Mouse (Mus musculus): ENCODE measurements at regions not wholly inside any gene's neighbourhood (a gene's known extent, or its start where the extent isn't known, plus 50 kb on each side); places are given as distances from the start of the nearest gene placed in this dataset.

DNA sequence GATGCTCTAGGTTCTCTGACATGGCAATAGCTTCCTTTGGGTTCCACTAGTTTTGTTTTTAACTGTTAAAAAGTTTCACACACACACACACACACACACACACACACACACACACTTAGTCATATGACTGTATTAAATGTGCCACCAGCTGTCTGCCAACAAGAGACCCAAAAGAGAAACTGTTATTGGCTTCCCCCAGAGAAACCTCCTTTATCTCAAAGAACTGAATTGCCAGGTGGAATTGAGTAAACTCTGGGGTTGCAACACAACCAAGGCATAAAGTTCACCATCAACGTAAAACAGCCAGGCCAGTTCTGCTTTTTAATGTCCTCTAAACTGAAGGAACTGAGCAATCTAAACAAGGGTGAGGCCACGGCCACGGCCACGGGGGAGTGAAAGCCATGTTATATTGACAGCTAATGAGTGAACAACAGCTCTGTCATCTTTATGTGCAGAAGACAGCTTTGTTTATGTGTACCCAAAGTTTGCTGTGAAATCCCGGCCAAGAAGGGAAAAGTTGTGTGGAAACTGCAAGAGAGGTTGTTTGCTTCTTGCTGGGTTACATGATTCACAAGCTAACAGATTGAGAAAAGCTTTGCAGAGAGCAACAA, 69.3 kb downstream of the Btg1 start:
- Histone ChIP-seq H3K27ac (no peak overlapping the region), H3K4me3 (ENCODE audit: inconsistent target) (no peak overlapping the region), H3K79me2 (ENCODE audit: inconsistent target) (no peaks in the 10 kb centered on the region), H3K36me3 (ENCODE audit: inconsistent target) (no peaks in the 10 kb centered on the region)
- WGBS (ENCODE audit: missing documents) = 7% methylated on average over 5 of the region's 5 CpGs

DNA sequence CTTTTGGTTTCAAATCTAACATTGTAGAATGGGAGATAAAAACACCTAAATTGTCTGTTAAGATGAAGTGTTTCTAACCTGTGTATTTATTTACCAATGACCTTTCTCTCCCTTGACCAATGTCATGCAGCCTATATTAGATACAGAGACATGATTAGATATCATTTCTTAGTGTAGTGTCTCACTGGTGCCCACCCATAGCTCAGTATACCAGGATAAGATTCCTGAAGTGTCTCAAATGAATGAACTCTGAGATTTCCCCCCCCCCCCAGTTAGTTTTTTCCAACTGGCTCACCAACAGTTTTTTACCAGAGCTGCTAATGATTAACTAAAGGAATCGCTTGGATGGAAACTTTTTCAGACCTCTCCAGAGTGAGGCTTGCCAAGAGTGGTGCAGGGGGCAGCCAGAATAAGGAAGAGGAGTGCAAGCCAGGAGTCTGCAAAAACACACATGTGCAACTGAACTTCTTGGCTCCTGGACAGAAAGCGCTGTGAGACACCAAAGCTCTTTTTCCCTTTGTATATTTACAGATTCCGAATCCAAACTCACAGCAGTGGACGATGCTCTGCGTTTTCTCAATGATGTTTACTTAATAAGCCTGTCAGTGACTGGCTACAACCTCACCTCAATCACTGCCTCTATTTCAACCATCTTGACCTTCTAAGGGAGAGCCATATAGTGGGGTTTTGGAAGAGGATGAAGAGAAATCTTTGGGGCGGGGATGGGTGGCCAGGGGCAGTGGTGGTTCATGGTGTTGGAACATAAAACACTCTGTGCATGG, 70.0 kb downstream of the Btg1 start:
- no peak overlapping the region for H3K4me3 ChIP-seq (ENCODE audit: inconsistent target)
- H3K79me2 ChIP-seq (ENCODE audit: inconsistent target) = no peaks in the 10 kb centered on the region
- no peaks in the 10 kb centered on the region for H3K36me3 ChIP-seq (ENCODE audit: inconsistent target)
- 82% methylated on average over 6 of the region's 6 CpGs for WGBS (ENCODE audit: missing documents)
- no peak overlapping the region for H3K27ac ChIP-seq

GRCm38 (mm10) chr10:96687441-96687772, 70.6 kb downstream of the Btg1 start:
- Histone ChIP-seq H3K27ac (no peak overlapping the region), H3K4me3 (ENCODE audit: inconsistent target) (no peak overlapping the region), H3K79me2 (ENCODE audit: inconsistent target) (no peaks in the 10 kb centered on the region), H3K36me3 (ENCODE audit: inconsistent target) (no peaks in the 10 kb centered on the region)
- 100% methylated on average over 1 of the region's 1 CpGs for WGBS (ENCODE audit: missing documents)

DNA sequence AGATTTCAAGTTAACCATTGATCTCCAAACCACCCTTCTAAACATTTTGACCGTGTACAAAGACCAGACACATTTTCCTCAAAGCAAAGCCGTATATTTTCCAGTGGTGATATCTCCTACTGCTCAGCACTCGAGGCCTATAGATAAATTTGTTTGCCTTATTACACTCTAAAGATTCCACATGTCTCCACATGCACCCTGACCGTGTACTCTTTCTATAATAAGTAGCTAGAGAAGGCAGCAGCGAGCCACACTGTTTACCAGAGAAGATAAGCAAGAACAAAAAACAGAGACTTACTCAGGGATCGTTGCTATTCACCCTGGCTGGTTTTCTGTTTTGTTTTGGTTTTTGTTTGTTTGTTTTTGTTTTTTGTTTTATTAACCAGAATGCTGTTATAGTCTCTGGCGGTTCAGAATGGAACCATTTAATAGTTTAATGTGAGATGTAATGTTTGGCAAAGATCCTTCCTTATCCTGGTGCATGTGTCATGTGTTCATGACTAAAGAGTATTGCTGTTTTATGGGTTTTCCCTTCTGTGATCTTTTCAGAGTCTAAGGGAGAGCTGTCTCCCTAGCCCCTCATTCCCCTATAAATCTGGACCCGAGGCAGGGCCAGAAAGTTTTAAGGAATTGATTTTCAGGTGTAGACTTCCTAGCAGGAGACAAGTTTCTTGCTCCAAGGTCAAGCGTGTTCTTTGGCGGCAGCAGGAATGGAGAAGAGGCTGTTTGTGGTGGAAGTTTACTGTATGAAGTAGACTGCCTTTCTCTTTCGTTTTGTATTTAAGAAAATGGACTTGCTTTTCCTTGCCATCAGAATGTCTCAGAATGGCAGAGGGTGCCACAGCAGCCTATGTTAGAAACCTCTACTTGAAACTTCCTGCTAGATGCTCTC, 73.4 kb downstream of the Btg1 start:
- Histone ChIP-seq H3K36me3 (ENCODE audit: inconsistent target) (no peaks in the 10 kb centered on the region), H3K27ac (no peak overlapping the region), H3K4me3 (ENCODE audit: inconsistent target) (no peak overlapping the region), H3K79me2 (ENCODE audit: inconsistent target) (no peaks in the 10 kb centered on the region)
- WGBS (ENCODE audit: missing documents) = 85% methylated on average over 11 of the region's 11 CpGs

- no peaks in the 10 kb centered on the region for H3K79me2 ChIP-seq (ENCODE audit: inconsistent target)
- 69% methylated on average over 2 of the region's 2 CpGs for WGBS (ENCODE audit: missing documents)
- no peaks in the 10 kb centered on the region for H3K36me3 ChIP-seq (ENCODE audit: inconsistent target)
- H3K27ac ChIP-seq = no peak overlapping the region
- H3K4me3 ChIP-seq (ENCODE audit: inconsistent target) = no peak overlapping the region
Observed at GRCm38 (mm10) chr10:96690868-96691302, 74.1 kb downstream of the Btg1 start.

- Histone ChIP-seq H3K36me3 (ENCODE audit: inconsistent target) (no peaks in the 10 kb centered on the region), H3K27ac (no peak overlapping the region), H3K4me3 (ENCODE audit: inconsistent target) (no peak overlapping the region), H3K79me2 (ENCODE audit: inconsistent target) (no peaks in the 10 kb centered on the region)
- WGBS (ENCODE audit: missing documents) = 97% methylated on average over 6 of the region's 6 CpGs
Observed at GRCm38 (mm10) chr10:96691319-96691870, 74.6 kb downstream of the Btg1 start.

DNA sequence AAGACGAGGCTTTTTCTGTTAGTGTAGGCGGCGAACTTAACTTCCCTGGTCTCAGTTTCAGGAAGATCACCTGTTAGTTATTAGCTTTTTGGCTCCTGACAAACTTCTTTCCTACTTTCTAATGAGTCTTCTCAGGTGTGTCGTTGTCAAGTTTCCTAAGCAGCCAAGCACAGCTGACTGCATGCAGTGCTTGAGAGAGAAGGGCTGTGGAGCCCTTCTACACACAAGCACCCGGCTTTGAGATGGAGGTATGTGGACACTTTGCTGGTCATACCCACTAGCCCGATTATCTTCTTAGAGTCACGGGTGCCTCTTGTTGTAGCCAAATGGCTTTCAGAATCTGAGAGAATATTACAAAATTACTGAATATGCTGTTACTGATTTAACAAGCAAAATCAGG, 76.0 kb downstream of the Btg1 start:
- H3K79me2 ChIP-seq (ENCODE audit: inconsistent target) = no peaks in the 10 kb centered on the region
- H3K4me3 ChIP-seq (ENCODE audit: inconsistent target) = no peak overlapping the region
- H3K36me3 ChIP-seq (ENCODE audit: inconsistent target) = no peaks in the 10 kb centered on the region
- WGBS (ENCODE audit: missing documents) = 97% methylated on average over 7 of the region's 7 CpGs
- no peak overlapping the region for H3K27ac ChIP-seq

GRCm38 (mm10) chr10:96693766-96694165, 77.0 kb downstream of the Btg1 start:
- WGBS (ENCODE audit: missing documents) = 90% methylated on average over 6 of the region's 6 CpGs
- Histone ChIP-seq H3K36me3 (ENCODE audit: inconsistent target) (no peaks in the 10 kb centered on the region), H3K4me3 (ENCODE audit: inconsistent target) (no peak overlapping the region), H3K79me2 (ENCODE audit: inconsistent target) (no peaks in the 10 kb centered on the region), H3K27ac (no peak overlapping the region)

DNA sequence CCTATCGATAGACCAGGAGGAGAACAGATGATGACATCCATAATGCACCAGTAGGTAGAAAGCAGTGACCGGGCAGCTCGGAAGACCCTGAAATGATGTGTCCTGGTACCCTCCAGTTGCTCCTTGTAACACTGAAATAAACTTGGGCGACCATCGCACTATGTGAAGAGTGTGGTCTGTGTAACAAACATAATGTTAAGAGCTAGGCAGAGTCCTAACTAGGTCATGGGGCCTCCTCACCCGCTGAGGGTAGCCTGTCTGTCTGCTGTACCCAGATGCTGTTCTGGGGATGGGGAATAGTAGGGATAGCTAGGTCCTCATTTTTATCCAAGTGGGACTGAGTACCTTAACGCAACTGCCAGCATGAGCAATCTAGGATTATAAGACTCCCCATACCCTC, 79.8 kb downstream of the Btg1 start:
- Histone ChIP-seq H3K36me3 (ENCODE audit: inconsistent target) (no peaks in the 10 kb centered on the region), H3K4me3 (ENCODE audit: inconsistent target) (no peak overlapping the region), H3K79me2 (ENCODE audit: inconsistent target) (no peaks in the 10 kb centered on the region), H3K27ac (no peak overlapping the region)
- WGBS (ENCODE audit: missing documents) = 93% methylated on average over 7 of the region's 7 CpGs

- no peaks in the 10 kb centered on the region for H3K79me2 ChIP-seq (ENCODE audit: inconsistent target)
- WGBS (ENCODE audit: missing documents) = 39% methylated on average over 3 of the region's 3 CpGs
- no peak overlapping the region for H3K4me3 ChIP-seq (ENCODE audit: inconsistent target)
- no peak overlapping the region for H3K27ac ChIP-seq
- H3K36me3 ChIP-seq (ENCODE audit: inconsistent target) = no peaks in the 10 kb centered on the region
Observed at GRCm38 (mm10) chr10:96697781-96698180, 81.0 kb downstream of the Btg1 start.

DNA sequence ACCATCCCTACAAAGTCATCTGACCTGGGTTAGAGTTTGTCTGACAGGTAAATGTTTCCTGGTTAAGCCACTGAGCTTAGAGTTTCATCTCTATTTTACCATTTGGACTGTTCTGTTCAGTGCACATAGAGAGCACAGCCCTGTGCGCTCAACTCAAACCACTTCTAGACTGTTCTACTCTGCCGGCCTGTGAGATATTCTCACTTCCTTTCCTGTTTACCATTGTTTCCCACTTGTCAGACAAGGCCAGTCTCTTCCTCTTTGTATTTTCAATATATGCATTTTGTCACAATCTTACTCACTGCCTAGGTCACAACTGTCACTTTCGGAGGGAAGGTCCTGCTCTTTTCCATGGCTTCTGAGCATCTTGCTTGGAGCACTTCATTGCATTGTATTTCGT, 89.8 kb downstream of the Btg1 start:
- Histone ChIP-seq H3K4me3 (ENCODE audit: inconsistent target) (no peak overlapping the region), H3K36me3 (ENCODE audit: inconsistent target) (no peaks in the 10 kb centered on the region), H3K79me2 (ENCODE audit: inconsistent target) (no peaks in the 10 kb centered on the region), H3K27ac (no peak overlapping the region)
- WGBS (ENCODE audit: missing documents) = 50% methylated on average over 4 of the region's 4 CpGs

GRCm38 (mm10) chr10:96708471-96708870, 91.7 kb downstream of the Btg1 start:
- Histone ChIP-seq H3K4me3 (ENCODE audit: inconsistent target) (no peak overlapping the region), H3K36me3 (ENCODE audit: inconsistent target) (no peaks in the 10 kb centered on the region), H3K27ac (no peak overlapping the region), H3K79me2 (ENCODE audit: inconsistent target) (no peaks in the 10 kb centered on the region)
- WGBS (ENCODE audit: missing documents) = 100% methylated on average over 2 of the region's 2 CpGs

DNA sequence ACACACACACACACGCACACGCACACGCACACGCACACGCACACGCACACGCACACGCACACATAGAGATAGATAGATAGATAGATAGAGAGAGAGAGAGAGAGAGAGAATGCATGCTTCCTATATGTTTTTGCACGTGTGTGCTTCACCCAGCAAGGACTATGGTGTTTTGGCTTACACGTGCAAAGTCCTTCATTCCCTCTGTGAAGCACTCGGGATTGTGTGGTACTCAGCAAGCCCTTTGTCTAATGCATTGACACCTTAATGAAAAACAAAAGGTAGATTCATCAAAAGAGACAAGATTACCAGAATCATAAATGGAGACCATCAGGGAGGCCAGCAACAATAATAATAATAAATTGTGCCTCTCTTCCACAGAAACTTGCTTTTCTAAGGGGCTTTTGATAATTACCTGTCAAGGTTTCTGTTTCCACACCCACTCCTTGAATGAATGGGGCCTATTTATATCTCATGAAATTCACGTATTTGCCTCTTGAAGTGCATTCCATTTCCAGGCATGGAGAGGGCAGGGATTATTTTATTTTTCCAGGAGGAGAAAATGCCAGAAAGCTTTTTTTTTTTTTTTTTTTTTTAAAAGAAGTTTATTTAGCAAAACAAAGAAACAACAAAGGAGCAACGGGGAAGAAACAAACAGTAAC, 93.0 kb downstream of the Btg1 start:
- no peaks in the 10 kb centered on the region for H3K36me3 ChIP-seq (ENCODE audit: inconsistent target)
- H3K4me3 ChIP-seq (ENCODE audit: inconsistent target) = no peak overlapping the region
- no peaks in the 10 kb centered on the region for H3K79me2 ChIP-seq (ENCODE audit: inconsistent target)
- H3K27ac ChIP-seq = no peak overlapping the region
- WGBS (ENCODE audit: missing documents) = 92% methylated on average over 7 of the region's 13 CpGs

DNA sequence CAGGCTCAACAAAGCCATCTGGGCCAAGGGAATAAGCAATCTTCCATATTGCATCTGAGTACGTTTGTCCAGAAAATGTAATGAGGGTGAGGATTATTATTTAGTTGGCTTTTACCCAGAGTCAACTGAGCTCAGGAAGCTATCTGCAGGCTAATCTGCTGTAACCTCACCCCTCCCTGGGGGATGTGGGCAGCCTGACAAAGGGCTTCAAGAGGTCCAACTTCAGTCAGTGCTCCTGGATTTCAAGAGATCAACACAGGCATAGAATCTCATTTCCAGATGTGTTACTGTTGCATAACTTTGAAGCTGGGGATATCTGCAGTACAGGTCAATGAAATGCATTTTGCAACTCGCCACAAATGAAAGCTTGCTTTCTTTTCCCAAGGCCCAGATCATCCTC, 95.2 kb downstream of the Btg1 start:
- H3K36me3 ChIP-seq (ENCODE audit: inconsistent target) = no peaks in the 10 kb centered on the region
- no peak overlapping the region for H3K27ac ChIP-seq
- H3K4me3 ChIP-seq (ENCODE audit: inconsistent target) = no peak overlapping the region
- 81% methylated on average over 2 of the region's 2 CpGs for WGBS (ENCODE audit: missing documents)
- no peaks in the 10 kb centered on the region for H3K79me2 ChIP-seq (ENCODE audit: inconsistent target)

All from macrophage (primary cell).